Mouse (Mus musculus): ENCODE data around the gene Cct3.
"Not testable (repeated sequence)": the region's sequence is repeated elsewhere in the genome, so short reads cannot be mapped to it uniquely, and the experiment has no call there.

DNA sequence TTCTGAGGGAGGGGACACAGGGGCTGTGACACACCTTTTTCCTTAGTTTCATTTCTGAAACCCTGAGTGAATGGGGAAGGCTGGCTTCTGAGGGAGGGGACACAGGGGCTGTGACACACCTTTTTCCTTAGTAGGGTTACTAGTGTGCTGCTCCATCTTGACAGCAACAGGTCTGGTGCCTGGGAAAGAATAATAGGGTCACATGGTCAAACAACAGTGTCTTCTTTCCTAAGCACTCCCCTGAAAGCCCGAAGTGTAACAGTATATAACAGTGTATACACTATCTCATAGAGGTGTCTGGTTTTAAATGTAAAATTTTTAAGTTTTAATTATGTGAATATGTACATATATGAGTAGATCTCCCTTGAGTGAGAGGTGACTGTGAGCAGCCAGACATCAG, 1.6 kb upstream of the Cct3 start:
- not testable (repeated sequence) for TF ChIP-seq CTCF, POLR2A (IDR thresholded peaks at IDR 0.05; ENCODE audit: extremely low read depth, insufficient read depth, low read length)
